Mouse (Mus musculus): ENCODE results near the gene Med22. TPM values are rescaled to one million over a fixed set of nuclear protein-coding genes. Genes with fewer than 3 reads are reported as not detected.
"Not testable (repeated sequence)": the region's sequence is repeated elsewhere in the genome, so short reads cannot be mapped to it uniquely, and the experiment has no call there.

Med22 gene
- polyA plus RNA-seq, 1 experiment from 2014 or later = 177 TPM

- Histone ChIP-seq H3K4me2 (replicated peaks) (no peak overlapping the region), H3K27ac (replicated peaks) (no peak overlapping the region), H3K9me3 (no peaks in the 10 kb centered on the region), H3K4me1 (peaks cover 24% of the 10 kb centered on the region), H3K4me3 (no peak overlapping the region), H3K27me3 (no peaks in the 10 kb centered on the region), H3K9ac (replicated peaks) (no peak overlapping the region), H3K36me3 (peaks cover 55% of the 10 kb centered on the region)
- no peak for ATAC-seq (replicated peaks)
- WGBS = 89% methylated on average over 1 of the region's 1 CpGs
Measured at GRCm38 (mm10) chr2:26900731-26901130, 9.7 kb downstream of the Med22 start.

DNA sequence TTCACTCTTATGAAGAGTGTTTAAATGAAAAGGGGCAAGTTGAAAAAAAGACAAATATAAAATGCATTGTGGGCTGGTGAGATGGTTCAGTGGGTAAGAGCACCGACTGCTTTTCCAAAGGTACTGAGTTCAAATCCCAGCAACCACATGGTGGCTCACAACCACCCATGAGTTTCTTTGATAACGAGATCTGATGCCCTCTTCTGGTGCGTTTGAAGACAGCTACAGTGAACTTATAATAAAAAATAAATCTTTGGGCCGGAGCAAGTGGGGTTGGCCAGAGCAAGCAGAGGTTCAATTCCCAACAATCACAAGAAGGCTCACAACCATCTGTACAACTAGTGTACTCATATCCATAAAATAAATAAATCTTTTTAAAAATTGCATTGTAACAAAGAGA lies 14.6 kb downstream of the Med22 start:
- no peak overlapping the region for H3K4me3 ChIP-seq
- H3K27ac ChIP-seq (replicated peaks) = no peak overlapping the region
- WGBS = 87% methylated on average over 4 of the region's 4 CpGs
- no peak overlapping the region for H3K4me2 ChIP-seq (replicated peaks)
- peaks cover under 1% of the 10 kb centered on the region; the same call in 1 of the 2 replicates for H3K4me1 ChIP-seq
- no peak for ATAC-seq (replicated peaks)
- H3K36me3 ChIP-seq = peaks cover 81% of the 10 kb centered on the region
- H3K9ac ChIP-seq (replicated peaks) = no peak overlapping the region
- no peaks in the 10 kb centered on the region for H3K9me3 ChIP-seq
- no peaks in the 10 kb centered on the region for H3K27me3 ChIP-seq

GRCm38 (mm10) chr2:26886170-26886569 lies 24.3 kb downstream of the Med22 start:
- WGBS = 52% methylated on average over 4 of the region's 4 CpGs
- H3K4me2 ChIP-seq (replicated peaks); ATAC-seq (replicated peaks); H3K4me1 ChIP-seq; H3K4me3 ChIP-seq; H3K9me3 ChIP-seq; H3K27ac ChIP-seq (replicated peaks); H3K27me3 ChIP-seq; H3K9ac ChIP-seq (replicated peaks): not testable (repeated sequence)
- peaks cover 22% of the 10 kb centered on the region for H3K36me3 ChIP-seq

DNA sequence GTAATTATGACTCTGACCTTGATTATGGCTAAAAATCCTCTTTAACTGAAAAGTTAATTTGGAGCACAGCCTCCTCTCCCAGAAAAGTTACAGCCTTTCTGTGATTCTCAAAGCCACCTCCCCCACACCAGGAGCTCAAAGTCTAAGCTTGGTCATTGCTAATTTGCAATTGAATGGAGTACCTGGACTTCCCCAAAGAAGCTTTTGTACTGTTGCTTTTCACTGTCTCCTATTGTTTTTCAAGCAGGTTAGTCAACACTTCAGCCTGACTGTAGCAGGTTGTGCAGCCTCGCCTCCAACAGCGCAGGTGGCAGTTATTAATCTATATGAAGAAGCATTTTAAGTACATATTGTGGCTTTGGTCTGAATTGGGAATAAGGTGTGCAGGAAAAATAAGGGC lies 24.9 kb downstream of the Med22 start:
- peaks cover 16% of the 10 kb centered on the region for H3K36me3 ChIP-seq
- not testable (repeated sequence) for H3K27ac ChIP-seq (replicated peaks); H3K4me3 ChIP-seq; H3K9ac ChIP-seq (replicated peaks); H3K27me3 ChIP-seq; ATAC-seq (replicated peaks); H3K9me3 ChIP-seq; H3K4me1 ChIP-seq; H3K4me2 ChIP-seq (replicated peaks)
- WGBS = 74% methylated on average over 2 of the region's 2 CpGs

DNA sequence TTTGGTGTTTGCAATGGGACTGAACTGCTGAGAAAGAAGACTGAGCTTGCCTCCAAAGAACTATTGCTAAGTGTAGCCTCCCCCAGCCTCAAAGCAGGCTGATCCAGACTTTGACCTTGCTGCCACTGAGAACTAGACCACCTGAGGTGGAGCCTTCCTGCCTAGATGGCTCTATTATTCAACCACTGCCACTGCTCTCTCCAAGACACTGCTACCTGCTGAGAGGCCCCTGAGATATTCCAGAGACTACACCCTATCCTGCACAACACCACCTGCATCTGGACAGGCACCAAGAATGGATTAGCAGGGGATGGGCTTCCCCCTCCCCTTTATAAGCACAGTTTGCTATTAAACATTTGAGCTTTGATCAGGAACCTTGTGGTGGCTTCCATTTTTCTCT lies 31.9 kb downstream of the Med22 start:
- no peak for ATAC-seq (replicated peaks)
- no peak overlapping the region for H3K9ac ChIP-seq (replicated peaks)
- H3K27me3 ChIP-seq = no peaks in the 10 kb centered on the region
- H3K36me3 ChIP-seq = no peaks in the 10 kb centered on the region
- no peak overlapping the region for H3K4me3 ChIP-seq
- H3K4me1 ChIP-seq = no peaks in the 10 kb centered on the region
- no peak overlapping the region for H3K4me2 ChIP-seq (replicated peaks)
- no peaks in the 10 kb centered on the region for H3K9me3 ChIP-seq
- H3K27ac ChIP-seq (replicated peaks) = no peak overlapping the region

DNA sequence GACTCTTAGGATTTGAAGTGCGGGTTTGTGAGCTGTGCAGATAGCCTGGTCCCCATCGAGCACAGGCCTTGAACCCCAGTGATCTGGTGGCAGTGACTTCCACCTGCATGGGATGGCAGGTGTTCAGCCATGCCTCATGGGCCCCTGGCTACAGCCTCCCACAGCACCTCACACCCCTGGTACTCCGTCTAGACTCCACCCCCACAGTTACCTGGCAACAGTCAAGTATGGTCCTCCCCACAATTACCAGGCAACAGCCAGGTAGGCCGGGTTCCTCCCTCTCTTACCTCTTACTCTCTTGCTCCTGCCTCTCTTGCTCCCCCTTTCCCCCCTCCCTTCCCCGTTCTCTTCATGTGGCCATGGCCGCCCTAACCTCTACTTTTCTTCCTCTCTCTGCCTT lies 39.8 kb downstream of the Med22 start:
- H3K9ac ChIP-seq (replicated peaks) = no peak overlapping the region
- no peak overlapping the region for H3K27ac ChIP-seq (replicated peaks)
- no peak overlapping the region for H3K4me3 ChIP-seq
- no peak for ATAC-seq (replicated peaks)
- H3K4me1 ChIP-seq = no peaks in the 10 kb centered on the region
- H3K27me3 ChIP-seq = no peaks in the 10 kb centered on the region
- H3K4me2 ChIP-seq (replicated peaks) = no peak overlapping the region
- no peaks in the 10 kb centered on the region for H3K36me3 ChIP-seq
- WGBS = 75% methylated on average over 6 of the region's 6 CpGs
- no peaks in the 10 kb centered on the region for H3K9me3 ChIP-seq

- no peaks in the 10 kb centered on the region for H3K9me3 ChIP-seq
- no peaks in the 10 kb centered on the region for H3K4me1 ChIP-seq
- H3K4me2 ChIP-seq (replicated peaks) = no peak within 1 kb of the TSS
- WGBS = 64% methylated on average over 3 of the region's 3 CpGs
- no peaks in the 10 kb centered on the region for H3K27me3 ChIP-seq
- H3K9ac ChIP-seq (replicated peaks) = no peak within 1 kb of the TSS
- H3K4me3 ChIP-seq = no peak within 1 kb of the TSS
- H3K36me3 ChIP-seq = no peaks in the 10 kb centered on the region
- H3K27ac ChIP-seq (replicated peaks) = no peak within 1 kb of the TSS
- no peak for ATAC-seq (replicated peaks)
Measured at GRCm38 (mm10) chr2:26864879-26865278, 45.6 kb downstream of the Med22 start, which contains the start of gene Abo. Gene Abo (minus strand): TSS chr2:26864979.

- Histone ChIP-seq H3K27ac (replicated peaks) (no peak overlapping the region), H3K4me3 (no peak overlapping the region), H3K9ac (replicated peaks) (no peak overlapping the region), H3K9me3 (no peaks in the 10 kb centered on the region), H3K4me1 (no peaks in the 10 kb centered on the region), H3K27me3 (no peaks in the 10 kb centered on the region), H3K4me2 (replicated peaks) (no peak overlapping the region), H3K36me3 (no peaks in the 10 kb centered on the region)
- WGBS = 87% methylated on average over 3 of the region's 3 CpGs
- no peak for ATAC-seq (replicated peaks)
Measured at GRCm38 (mm10) chr2:26862856-26863255, 47.6 kb downstream of the Med22 start.

Other genes with a start within 250 kb of the Med22 start
- not detected in 2 replicates for gene Lcn4, start 239.4 kb downstream of the Med22 start, polyA plus RNA-seq (2015; fragmentation: Nextera tagmentation; extraction: Ambion mirVana)
- not detected in 2 replicates for gene Abo, start 45.7 kb downstream of the Med22 start, polyA plus RNA-seq (2015; fragmentation: Nextera tagmentation; extraction: Ambion mirVana)
- gene Surf6, start 7.8 kb downstream of the Med22 start, polyA plus RNA-seq (2015; fragmentation: Nextera tagmentation; extraction: Ambion mirVana) = 27.7 and 29.7 TPM in 2 replicates
- gene Rpl7a, start 87 bp upstream of the Med22 start, polyA plus RNA-seq (2015; fragmentation: Nextera tagmentation; extraction: Ambion mirVana) = 533 and 546 TPM in 2 replicates
- 58.9 and 61.9 TPM in 2 replicates for gene Surf2, start 5.7 kb upstream of the Med22 start, polyA plus RNA-seq (2015; fragmentation: Nextera tagmentation; extraction: Ambion mirVana)
- 74.0 and 77.3 TPM in 2 replicates for gene Surf1, start 5.9 kb upstream of the Med22 start, polyA plus RNA-seq (2015; fragmentation: Nextera tagmentation; extraction: Ambion mirVana)
- 100 and 101 TPM in 2 replicates for gene Surf4, start 23.3 kb upstream of the Med22 start, polyA plus RNA-seq (2015; fragmentation: Nextera tagmentation; extraction: Ambion mirVana)
- 0.17 and 0.22 TPM in 2 replicates for gene Stkld1, start 23.4 kb upstream of the Med22 start, polyA plus RNA-seq (2015; fragmentation: Nextera tagmentation; extraction: Ambion mirVana)
- 38.4 and 38.8 TPM in 2 replicates for gene Rexo4, start 53.7 kb upstream of the Med22 start, polyA plus RNA-seq (2015; fragmentation: Nextera tagmentation; extraction: Ambion mirVana)
- gene Adamts13, start 62.7 kb upstream of the Med22 start, polyA plus RNA-seq (2015; fragmentation: Nextera tagmentation; extraction: Ambion mirVana) = 0.22 and 0.38 TPM in 2 replicates
- gene Cacfd1, start 99.2 kb upstream of the Med22 start, polyA plus RNA-seq (2015; fragmentation: Nextera tagmentation; extraction: Ambion mirVana) = 120 and 121 TPM in 2 replicates
- 5.2 TPM in 2 replicates for gene Slc2a6, start 117.3 kb upstream of the Med22 start, polyA plus RNA-seq (2015; fragmentation: Nextera tagmentation; extraction: Ambion mirVana)
- 0.17 TPM in 1 of 2 replicates, not detected in the other for gene Mymk, start 161.5 kb upstream of the Med22 start, polyA plus RNA-seq (2015; fragmentation: Nextera tagmentation; extraction: Ambion mirVana)
- gene Adamtsl2, start 168.7 kb upstream of the Med22 start, polyA plus RNA-seq (2015; fragmentation: Nextera tagmentation; extraction: Ambion mirVana) = 6.8 and 9.5 TPM in 2 replicates
- gene Fam163b, start 231.8 kb upstream of the Med22 start, polyA plus RNA-seq (2015; fragmentation: Nextera tagmentation; extraction: Ambion mirVana) = 3.5 and 4.6 TPM in 2 replicates

Data from forebrain, embryonic 15.5 days (tissue).